Mouse (Mus musculus) intestine, postnatal 0 days (tissue): Measurements from ENCODE around the gene Cyfip2. TPM values are rescaled to one million over a fixed set of nuclear protein-coding genes. Genes with fewer than 3 reads are reported as not detected.

Source experiments
- ATAC-seq: fragments of 200-750 bp; cut with Nextera tagmentation; 2 replicates; pipeline ENCODE4 v1.8.0; 2017; ENCODE audit warnings: mild to moderate bottlenecking, moderate TSS enrichment, moderate library complexity
- H3K27ac ChIP-seq: fragments of 300-500 bp; sonication (generic); 2 replicates; pipeline ENCODE4 v1.5.1; 2014; ENCODE audit warnings: mild to moderate bottlenecking, low read depth, low read length, moderate library complexity
- H3K27me3 ChIP-seq: fragments of 300-500 bp; sonication (generic); replicated peaks from 2 replicates; pipeline ENCODE4 v1.6.1; 2014; ENCODE audit warnings: low read length, mixed read lengths; ENCODE audit not compliant: control insufficient read depth, insufficient read depth
- H3K36me3 ChIP-seq: fragments of 300-500 bp; sonication (generic); 2 replicates; pipeline ENCODE4 v1.6.1; 2014; ENCODE audit warnings: mild to moderate bottlenecking, moderate library complexity; ENCODE audit not compliant: control insufficient read depth, insufficient read depth
- H3K4me1 ChIP-seq: fragments of 300-500 bp; sonication (generic); replicated peaks from 2 replicates; pipeline ENCODE4 v1.6.1; 2014; ENCODE audit warnings: antibody characterized with exemption, low read length, mixed read lengths; ENCODE audit not compliant: control insufficient read depth, insufficient read depth
- H3K4me2 ChIP-seq: fragments of 300-500 bp; sonication (generic); replicated peaks from 2 replicates; pipeline ENCODE4 v1.6.1; 2014; ENCODE audit warnings: low read depth, mild to moderate bottlenecking, moderate library complexity
- H3K4me3 ChIP-seq: fragments of 300-500 bp; sonication (generic); 2 replicates; pipeline ENCODE4 v1.5.1; 2014; ENCODE audit warnings: low read depth, low read length
- H3K9ac ChIP-seq: fragments of 300-500 bp; sonication (generic); 2 replicates; pipeline ENCODE4 v1.6.1; 2014; ENCODE audit warnings: mild to moderate bottlenecking, low read depth, low read length
- H3K9me3 ChIP-seq: fragments of 300-500 bp; sonication (generic); 2 replicates; pipeline ENCODE4 v1.6.1; 2016; ENCODE audit warnings: mixed run types; ENCODE audit not compliant: control insufficient read depth
- CTCF ChIP-seq: sonication (generic); IDR thresholded peaks from 2 replicates; pipeline ENCODE4 v1.5.1; 2016; ENCODE audit warnings: low read depth, mild to moderate bottlenecking, control low read depth, antibody characterized with exemption, moderate library complexity
- WGBS: fragments of 180-500 bp; shearing (Covaris S2); extraction: QIAGEN DNeasy Blood & Tissue Kit; methylation state at CpG from one replicate; pipeline ENCODE4 v1.1.7; 2014; 5-methylcytosine and 5-hydroxymethylcytosine counted together
- polyA plus RNA-seq: library from polyadenylated mRNA; unstranded; fragments of >200 nt; fragmentation: Nextera tagmentation; extraction: Ambion mirVana; gene quantifications from 2 replicates; pipeline ENCODE4 v1.2.1, GENCODE M21; 2015

Gene Cyfip2
- polyA plus RNA-seq, 1 experiment from 2014 or later = 2.0 TPM

DNA sequence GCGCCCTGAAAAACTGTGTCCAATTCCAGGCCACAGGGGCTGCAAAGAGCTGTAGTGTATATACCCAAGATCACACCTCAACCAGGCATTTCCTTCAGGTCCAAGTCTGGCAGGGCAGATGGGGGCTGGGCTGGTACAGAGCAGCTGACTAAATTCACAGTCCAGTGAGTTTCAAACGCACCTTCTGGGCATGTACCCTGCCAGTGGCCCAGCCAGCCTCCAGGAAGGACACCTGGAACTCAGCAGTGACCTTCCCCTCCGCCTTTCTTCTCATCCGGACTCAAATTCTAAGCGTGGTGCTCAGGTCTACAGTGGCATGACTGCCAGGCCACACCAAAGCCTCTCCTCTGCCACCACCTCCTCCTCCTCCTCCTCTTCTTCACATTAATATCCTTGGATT is 19.2 kb downstream of the Cyfip2 start:
- H3K27ac ChIP-seq = no peak overlapping the region
- H3K9ac ChIP-seq = no peak overlapping the region
- H3K4me3 ChIP-seq = no peak overlapping the region
- no peaks in the 10 kb centered on the region for H3K9me3 ChIP-seq
- H3K36me3 ChIP-seq = no peaks in the 10 kb centered on the region
- H3K27me3 ChIP-seq = no peaks in the 10 kb centered on the region
- ATAC-seq = no peak
- WGBS = 92% methylated on average over 5 of the region's 5 CpGs
- no peaks in the 10 kb centered on the region for H3K4me1 ChIP-seq
- no peak overlapping the region for H3K4me2 ChIP-seq
- no peak for TF ChIP-seq CTCF

DNA sequence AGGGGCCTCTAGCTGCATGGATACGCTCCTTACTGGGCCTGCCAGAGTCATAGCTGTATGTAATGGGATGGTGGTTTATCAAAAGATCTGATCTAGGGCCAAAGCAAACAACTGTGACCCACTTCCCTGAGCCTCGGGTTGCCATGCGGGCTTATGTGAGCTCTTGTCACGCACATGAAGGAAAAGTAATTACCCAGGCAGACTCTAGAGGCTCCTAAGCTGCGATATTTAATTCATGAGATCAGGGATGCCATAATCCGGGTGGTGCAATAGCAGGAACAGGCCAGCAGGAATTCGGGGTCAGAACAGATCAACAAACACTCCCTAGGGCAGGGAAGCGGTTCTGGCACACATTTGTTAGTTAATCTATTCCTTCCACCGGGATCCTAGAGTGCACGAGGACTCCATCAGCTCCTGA is 21.7 kb downstream of the Cyfip2 start:
- Histone ChIP-seq H3K36me3 (no peaks in the 10 kb centered on the region), H3K9ac (no peak overlapping the region), H3K27me3 (no peaks in the 10 kb centered on the region), H3K4me3 (no peak overlapping the region), H3K27ac (no peak overlapping the region), H3K4me2 (no peak overlapping the region), H3K4me1 (no peaks in the 10 kb centered on the region), H3K9me3 (no peaks in the 10 kb centered on the region)
- no peak for TF ChIP-seq CTCF
- WGBS = 38% methylated on average over 10 of the region's 10 CpGs
- no peak for ATAC-seq

DNA sequence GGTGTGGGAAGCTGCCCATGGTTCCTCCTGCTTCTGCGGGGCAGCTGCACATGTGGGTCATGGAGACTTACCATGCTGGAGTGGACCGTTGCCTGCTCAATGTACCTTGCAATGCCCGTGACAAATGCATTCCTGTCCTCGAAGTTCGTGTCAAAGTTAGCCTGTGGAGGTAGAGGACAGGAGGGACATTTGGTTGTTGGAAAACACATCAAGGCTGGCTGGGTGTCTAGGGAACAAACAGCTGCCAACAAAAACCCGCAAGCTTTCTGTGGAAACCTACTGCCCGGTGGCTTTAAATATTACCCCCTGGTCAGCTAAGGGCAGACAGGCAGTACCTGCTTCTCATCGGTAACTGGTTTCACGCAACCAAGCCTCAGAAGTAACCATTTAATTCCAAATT is 23.1 kb downstream of the Cyfip2 start:
- Histone ChIP-seq H3K27me3 (no peaks in the 10 kb centered on the region), H3K9me3 (no peaks in the 10 kb centered on the region), H3K4me2 (no peak overlapping the region), H3K27ac (no peak overlapping the region), H3K36me3 (no peaks in the 10 kb centered on the region), H3K4me3 (no peak overlapping the region), H3K9ac (no peak overlapping the region), H3K4me1 (no peaks in the 10 kb centered on the region)
- WGBS = 94% methylated on average over 9 of the region's 9 CpGs
- no peak for ATAC-seq
- no peak for TF ChIP-seq CTCF

DNA sequence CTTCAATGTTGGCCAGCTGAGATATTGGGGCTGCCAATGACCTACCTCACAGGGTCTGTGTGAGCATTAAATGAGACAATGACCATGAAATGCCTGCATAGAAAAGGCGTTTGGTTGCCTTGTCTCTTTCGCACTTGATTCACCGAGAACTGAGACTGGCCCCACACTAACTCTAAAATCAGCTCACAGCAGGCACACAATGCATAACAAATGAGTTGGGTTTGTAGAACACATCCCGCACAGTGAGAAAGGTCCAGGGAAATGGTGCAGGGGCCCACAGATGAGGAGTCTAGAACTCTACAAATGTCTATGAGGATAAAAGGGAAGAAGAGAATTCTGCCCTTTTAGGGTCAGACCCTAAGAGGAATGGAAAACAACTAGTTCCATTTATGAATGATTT is 23.6 kb downstream of the Cyfip2 start:
- Histone ChIP-seq H3K9ac (no peak overlapping the region), H3K4me3 (no peak overlapping the region), H3K4me2 (no peak overlapping the region), H3K4me1 (no peaks in the 10 kb centered on the region), H3K9me3 (no peaks in the 10 kb centered on the region), H3K36me3 (no peaks in the 10 kb centered on the region), H3K27me3 (no peaks in the 10 kb centered on the region), H3K27ac (no peak overlapping the region)
- no peak for TF ChIP-seq CTCF
- no peak for ATAC-seq
- WGBS = 95% methylated on average over 4 of the region's 4 CpGs

DNA sequence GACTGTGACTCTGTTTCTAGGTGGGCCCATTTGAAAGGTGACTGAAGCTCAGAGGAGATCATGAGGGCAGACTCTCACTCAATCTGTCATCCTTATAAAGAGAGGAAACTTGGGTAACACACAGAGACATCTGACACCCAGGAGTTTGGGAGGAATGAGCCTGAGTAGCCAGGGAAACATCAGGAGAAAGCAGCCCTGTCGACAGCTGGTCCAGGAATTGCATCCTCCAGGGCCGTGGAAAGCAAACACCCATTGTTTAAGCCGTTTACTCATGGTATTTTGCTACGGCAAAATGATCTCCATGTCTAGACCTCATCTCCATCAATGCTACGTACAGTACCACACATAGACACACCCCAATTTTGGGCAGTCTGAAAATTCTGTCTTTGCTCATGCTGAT is 24.6 kb downstream of the Cyfip2 start:
- WGBS = 63% methylated on average over 5 of the region's 5 CpGs
- Histone ChIP-seq H3K36me3 (no peaks in the 10 kb centered on the region), H3K9me3 (no peaks in the 10 kb centered on the region), H3K4me3 (no peak overlapping the region), H3K27me3 (no peaks in the 10 kb centered on the region), H3K27ac (no peak overlapping the region), H3K4me2 (no peak overlapping the region), H3K9ac (no peak overlapping the region), H3K4me1 (no peaks in the 10 kb centered on the region)
- no peak for TF ChIP-seq CTCF
- ATAC-seq = no peak

DNA sequence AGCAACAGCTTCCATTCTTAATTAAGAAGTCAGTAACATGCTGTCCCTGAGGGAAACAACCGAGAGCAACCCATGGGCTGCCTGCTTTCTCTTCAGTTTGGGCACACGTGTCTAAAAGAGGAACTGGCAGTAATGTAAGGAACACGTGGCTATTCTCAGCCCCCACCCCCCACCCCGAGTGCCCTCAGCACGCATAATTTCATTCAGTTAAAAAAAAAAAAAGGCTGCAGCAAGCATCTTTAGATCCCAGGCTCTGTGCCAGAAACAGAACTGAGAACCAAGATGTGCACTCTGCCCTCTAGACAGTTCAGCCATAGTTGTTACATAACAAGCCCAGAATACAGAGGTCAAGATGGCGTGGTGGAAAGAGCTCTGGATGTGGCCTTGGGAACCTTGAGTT is 25.9 kb downstream of the Cyfip2 start:
- no peaks in the 10 kb centered on the region for H3K36me3 ChIP-seq
- no peak overlapping the region for H3K4me3 ChIP-seq
- TF ChIP-seq CTCF = no peak
- no peak overlapping the region for H3K9ac ChIP-seq
- H3K4me2 ChIP-seq = no peak overlapping the region
- ATAC-seq = no peak
- no peaks in the 10 kb centered on the region for H3K9me3 ChIP-seq
- WGBS = 62% methylated on average over 6 of the region's 6 CpGs
- H3K27me3 ChIP-seq = no peaks in the 10 kb centered on the region
- no peak overlapping the region for H3K27ac ChIP-seq
- H3K4me1 ChIP-seq = no peaks in the 10 kb centered on the region

DNA sequence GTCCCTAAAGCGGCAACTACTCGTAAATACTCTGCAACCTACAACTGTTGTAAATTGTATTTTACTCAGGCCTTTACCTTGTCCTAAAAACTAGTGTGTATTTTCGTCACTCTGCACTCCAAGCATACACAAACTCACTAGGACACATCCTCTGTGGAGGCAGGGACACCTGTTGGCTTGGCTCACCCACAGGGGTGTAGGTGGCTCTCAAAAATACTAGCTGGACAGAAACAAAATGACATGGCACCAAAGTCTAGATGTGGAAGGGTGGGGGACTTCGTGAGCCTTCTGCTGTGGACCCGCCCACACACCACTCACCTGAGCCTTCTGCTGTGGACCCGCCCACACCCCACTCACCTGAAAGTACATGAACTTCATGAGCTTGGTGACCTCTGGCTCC is 28.9 kb downstream of the Cyfip2 start:
- no peaks in the 10 kb centered on the region for H3K9me3 ChIP-seq
- no peak for ATAC-seq
- no peak overlapping the region for H3K9ac ChIP-seq
- WGBS = 88% methylated on average over 6 of the region's 6 CpGs
- H3K36me3 ChIP-seq = no peaks in the 10 kb centered on the region
- H3K27me3 ChIP-seq = no peaks in the 10 kb centered on the region
- no peak overlapping the region for H3K27ac ChIP-seq
- TF ChIP-seq CTCF = no peak
- H3K4me1 ChIP-seq = no peaks in the 10 kb centered on the region
- no peak overlapping the region for H3K4me2 ChIP-seq
- H3K4me3 ChIP-seq = no peak overlapping the region
